Mouse (Mus musculus) lung, postnatal 0 days (tissue): ENCODE measurements at regions not wholly inside any gene's neighbourhood (a gene's known extent, or its start where the extent isn't known, plus 50 kb on each side); places are given as distances from the start of the nearest gene placed in this dataset.
"Not testable (repeated sequence)": the region's sequence is repeated elsewhere in the genome, so short reads cannot be mapped to it uniquely, and the experiment has no call there.

Experiments
- ATAC-seq: fragments of 200-750 bp; cut with Nextera tagmentation; 2 replicates; pipeline ENCODE4 v1.8.0; 2017; ENCODE audit warnings: moderate library complexity
- DNase-seq: peaks from one replicate; pipeline ENCODE4 v3.0.0-alpha.2; 2016; ENCODE audit warnings: low spot score
- H3K27ac ChIP-seq: fragments of 300-500 bp; sonication (generic); 2 replicates; pipeline ENCODE4 v1.5.1; 2014; ENCODE audit warnings: antibody characterized with exemption, mild to moderate bottlenecking, low read length, mixed read lengths
- H3K27me3 ChIP-seq: fragments of 300-500 bp; sonication (generic); replicated peaks from 2 replicates; pipeline ENCODE4 v1.6.1; 2014; ENCODE audit warnings: low read length, mixed read lengths; ENCODE audit not compliant: insufficient read depth
- H3K36me3 ChIP-seq: fragments of 300-500 bp; sonication (generic); 2 replicates; pipeline ENCODE4 v1.6.1; 2014; ENCODE audit warnings: low read length, mixed read lengths; ENCODE audit not compliant: insufficient read depth
- H3K4me1 ChIP-seq: fragments of 300-500 bp; sonication (generic); 2 replicates; pipeline ENCODE4 v1.6.1; 2014; ENCODE audit warnings: antibody characterized with exemption, low read depth, low read length, mixed read lengths; ENCODE audit not compliant: insufficient read depth
- H3K4me2 ChIP-seq: fragments of 300-500 bp; sonication (generic); replicated peaks from 2 replicates; pipeline ENCODE4 v1.6.1; 2014; ENCODE audit warnings: low read depth, mild to moderate bottlenecking, low read length, moderate library complexity, mixed read lengths
- H3K4me3 ChIP-seq: fragments of 300-500 bp; sonication (generic); 2 replicates; pipeline ENCODE4 v1.5.1; 2014; ENCODE audit warnings: low read depth, low read length
- H3K9ac ChIP-seq: fragments of 300-500 bp; sonication (generic); replicated peaks from 2 replicates; pipeline ENCODE4 v1.6.1; 2014; ENCODE audit warnings: low read depth, mild to moderate bottlenecking
- H3K9me3 ChIP-seq: fragments of 300-500 bp; sonication (generic); 2 replicates; pipeline ENCODE4 v1.6.1; 2016; ENCODE audit warnings: low read length, mixed read lengths
- CTCF ChIP-seq: IDR thresholded peaks from 2 replicates; pipeline ENCODE4 v1.5.1; 2016; ENCODE audit warnings: antibody characterized with exemption, mild to moderate bottlenecking
- EP300 ChIP-seq: IDR thresholded peaks from 2 replicates; pipeline ENCODE4 v1.6.1; 2016; ENCODE audit warnings: antibody characterized with exemption, mild to moderate bottlenecking, control low read depth
- WGBS: fragments of 180-500 bp; shearing (Covaris S2); extraction: QIAGEN DNeasy Blood & Tissue Kit; methylation state at CpG from one replicate; pipeline ENCODE4 v1.1.7; 2014; 5-methylcytosine and 5-hydroxymethylcytosine counted together

- no peaks in the 10 kb centered on the region for H3K4me1 ChIP-seq
- H3K4me2 ChIP-seq: no peak overlapping the region
- H3K36me3 ChIP-seq: no peaks in the 10 kb centered on the region
- DNase-seq: peak; percentile 85
- TF ChIP-seq CTCF: no peak
- peak; percentile 82 for TF ChIP-seq EP300
- no peaks in the 10 kb centered on the region for H3K27me3 ChIP-seq
- peak; percentile 72 for ATAC-seq
- H3K9ac ChIP-seq: no peak overlapping the region
- no peaks in the 10 kb centered on the region for H3K9me3 ChIP-seq
- no peak overlapping the region for H3K4me3 ChIP-seq
- H3K27ac ChIP-seq: no peak overlapping the region
Observed at GRCm38 (mm10) chr13:5553461-5553860, 307.8 kb upstream of the Klf6 start.

- no peak for ATAC-seq
- DNase-seq: no peak
- H3K9ac ChIP-seq: no peak overlapping the region
- H3K27me3 ChIP-seq: no peaks in the 10 kb centered on the region
- no peak overlapping the region for H3K4me2 ChIP-seq
- H3K36me3 ChIP-seq: no peaks in the 10 kb centered on the region
- no peak overlapping the region for H3K4me3 ChIP-seq
- TF ChIP-seq CTCF (no peak), EP300 (no peak)
- no peak overlapping the region for H3K27ac ChIP-seq
- H3K9me3 ChIP-seq: no peaks in the 10 kb centered on the region
- no peaks in the 10 kb centered on the region for H3K4me1 ChIP-seq
Observed at GRCm38 (mm10) chr13:5558095-5558494, 303.2 kb upstream of the Klf6 start.

- H3K4me3 ChIP-seq: no peak overlapping the region
- ATAC-seq: 0 out of 2 replicates have a peak, but pooled peaks have one; percentile 3
- WGBS: 77% methylated on average over 2 of the region's 2 CpGs
Observed at GRCm38 (mm10) chr13:5566479-5566878, 294.8 kb upstream of the Klf6 start.

GRCm38 (mm10) chr13:5566896-5567295 lies 294.4 kb upstream of the Klf6 start:
- TF ChIP-seq CTCF (no peak), EP300 (peak; percentile 93)
- Histone ChIP-seq H3K27ac (0 out of 2 replicates have a peak overlapping the region, but pooled peaks have one; percentile 47), H3K9me3 (no peaks in the 10 kb centered on the region), H3K4me1 (no peaks in the 10 kb centered on the region), H3K9ac (no peak overlapping the region), H3K27me3 (no peaks in the 10 kb centered on the region), H3K36me3 (no peaks in the 10 kb centered on the region), H3K4me3 (no peak overlapping the region), H3K4me2 (no peak overlapping the region)
- DNase-seq (peak; percentile 87), ATAC-seq (peak; percentile 89)
- 49% methylated on average over 2 of the region's 2 CpGs for WGBS

More at GRCm38 (mm10) chr13:5566479-5566878, 294.8 kb upstream of the Klf6 start:
- H3K9me3 ChIP-seq: no peaks in the 10 kb centered on the region
- H3K27ac ChIP-seq: peak overlapping the region; percentile 47; the same call in 1 of the 2 replicates
- no peak for TF ChIP-seq CTCF
- H3K4me2 ChIP-seq: no peak overlapping the region
- no peak overlapping the region for H3K9ac ChIP-seq
- H3K36me3 ChIP-seq: no peaks in the 10 kb centered on the region
- H3K4me1 ChIP-seq: no peaks in the 10 kb centered on the region
- DNase-seq: no peak
- H3K27me3 ChIP-seq: no peaks in the 10 kb centered on the region

- no peak overlapping the region for H3K4me2 ChIP-seq
- H3K4me3 ChIP-seq: no peak overlapping the region
- WGBS: 83% methylated on average over 1 of the region's 1 CpGs
- H3K27ac ChIP-seq: no peak overlapping the region
- no peak for DNase-seq
- H3K27me3 ChIP-seq: no peaks in the 10 kb centered on the region
- no peaks in the 10 kb centered on the region for H3K4me1 ChIP-seq
- no peaks in the 10 kb centered on the region for H3K36me3 ChIP-seq
- no peaks in the 10 kb centered on the region for H3K9me3 ChIP-seq
- TF ChIP-seq EP300 (no peak), CTCF (no peak)
- ATAC-seq: no peak
- no peak overlapping the region for H3K9ac ChIP-seq
Observed at GRCm38 (mm10) chr13:5569579-5569978, 291.7 kb upstream of the Klf6 start.

GRCm38 (mm10) chr13:5570386-5570785 lies 290.9 kb upstream of the Klf6 start:
- H3K27ac ChIP-seq: no peak overlapping the region
- no peak for ATAC-seq
- no peaks in the 10 kb centered on the region for H3K9me3 ChIP-seq
- H3K9ac ChIP-seq: no peak overlapping the region
- no peaks in the 10 kb centered on the region for H3K4me1 ChIP-seq
- no peaks in the 10 kb centered on the region for H3K27me3 ChIP-seq
- peak; percentile 56 for DNase-seq
- TF ChIP-seq EP300: no peak
- no peak for TF ChIP-seq CTCF
- H3K4me3 ChIP-seq: no peak overlapping the region
- no peak overlapping the region for H3K4me2 ChIP-seq
- WGBS: 87% methylated on average over 2 of the region's 2 CpGs
- no peaks in the 10 kb centered on the region for H3K36me3 ChIP-seq

GRCm38 (mm10) chr13:5576568-5576967 lies 284.7 kb upstream of the Klf6 start:
- no peaks in the 10 kb centered on the region for H3K27me3 ChIP-seq
- H3K4me2 ChIP-seq: no peak overlapping the region
- H3K27ac ChIP-seq: no peak overlapping the region
- no peak overlapping the region for H3K4me3 ChIP-seq
- no peak overlapping the region for H3K9ac ChIP-seq
- H3K4me1 ChIP-seq: no peaks in the 10 kb centered on the region
- 46% methylated on average over 5 of the region's 5 CpGs for WGBS
- no peak for TF ChIP-seq EP300
- TF ChIP-seq CTCF: no peak
- H3K9me3 ChIP-seq: no peaks in the 10 kb centered on the region
- ATAC-seq: no peak
- no peaks in the 10 kb centered on the region for H3K36me3 ChIP-seq
- DNase-seq: peak; percentile 44

- H3K4me3 ChIP-seq, H3K9ac ChIP-seq, DNase-seq, H3K27me3 ChIP-seq, H3K4me1 ChIP-seq, H3K36me3 ChIP-seq, H3K4me2 ChIP-seq, H3K27ac ChIP-seq, H3K9me3 ChIP-seq, ATAC-seq: not testable (repeated sequence)
- WGBS: 88% methylated on average over 7 of the region's 7 CpGs
Observed at GRCm38 (mm10) chr13:5583681-5584080, 277.6 kb upstream of the Klf6 start.
